Mouse (Mus musculus): ENCODE measurements around the gene Col23a1.
A peak's percentile ranks its signal among the peaks of the same experiment; 100 is the strongest.

The Col23a1 gene

DNA sequence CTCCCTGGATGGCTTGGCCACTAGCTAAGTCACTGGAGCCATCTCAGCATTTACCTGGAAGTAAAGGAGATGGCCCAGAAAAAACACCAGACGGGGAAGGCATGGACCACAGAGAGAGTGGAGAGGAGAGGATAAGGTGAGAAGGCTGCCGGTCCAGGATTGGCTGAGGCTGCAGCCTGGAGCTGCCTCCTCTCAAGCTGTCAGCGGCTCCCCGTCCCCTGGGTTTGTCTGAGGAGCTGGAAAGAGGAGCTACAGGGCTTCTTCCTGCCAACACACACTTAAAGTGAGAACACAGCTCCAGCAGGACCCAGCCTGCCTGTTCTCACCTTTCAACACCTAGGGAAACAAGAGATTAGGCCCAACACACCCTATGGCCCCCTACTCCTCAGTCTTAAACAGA lies 168.9 kb downstream of the Col23a1 start:
- TF ChIP-seq GATA4 (IDR thresholded peaks at IDR 0.05; ENCODE audit: insufficient replicate concordance, low read length), result no peak

DNA sequence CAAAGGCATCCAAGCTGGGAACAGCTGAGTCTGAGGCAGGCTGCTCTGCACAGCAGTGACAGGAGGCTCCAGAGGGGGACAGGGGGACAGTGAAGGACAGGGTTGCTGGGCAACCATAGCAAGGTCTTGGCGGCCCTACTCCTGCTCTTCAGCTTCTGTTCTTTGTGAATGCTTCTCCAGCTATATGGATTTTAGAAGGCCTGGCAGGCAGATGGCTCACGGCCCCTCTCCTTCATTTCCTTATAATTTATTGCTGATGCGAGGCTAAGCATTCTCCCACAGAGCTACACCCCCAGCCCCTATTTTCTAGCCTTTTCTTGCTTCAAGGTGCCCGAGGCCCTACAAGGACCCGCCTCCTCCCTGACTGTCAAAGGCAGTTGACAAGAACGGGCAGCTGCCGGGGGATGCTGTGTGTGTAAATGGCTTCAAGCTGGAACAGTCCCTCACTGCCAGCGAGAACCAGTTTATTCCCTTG lies 169.9 kb downstream of the Col23a1 start:
- TF ChIP-seq GATA4 (IDR thresholded peaks at IDR 0.05; ENCODE audit: insufficient replicate concordance, low read length), result no peak

DNA sequence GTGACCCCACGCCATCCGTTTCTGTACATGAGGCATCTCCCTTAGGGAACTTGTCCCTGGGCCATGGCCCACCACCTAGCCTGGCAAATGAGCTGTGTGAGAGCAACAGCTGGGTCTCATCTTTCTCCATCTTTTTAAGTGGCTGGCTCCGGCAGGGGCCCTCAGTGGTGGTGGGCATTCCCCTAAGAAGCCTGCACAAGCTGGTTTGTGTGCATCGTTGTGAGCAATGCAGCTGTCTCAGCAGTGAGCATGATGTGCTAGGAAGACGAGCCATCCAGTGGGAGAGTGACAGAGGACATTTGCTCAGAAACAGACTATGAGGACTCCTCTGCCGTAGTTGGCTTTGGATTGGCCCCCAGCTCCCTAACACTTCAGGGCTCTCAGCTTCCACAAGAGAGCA lies 179.0 kb downstream of the Col23a1 start:
- TF ChIP-seq GATA4 (IDR thresholded peaks at IDR 0.05; ENCODE audit: insufficient replicate concordance, low read length), result no peak

DNA sequence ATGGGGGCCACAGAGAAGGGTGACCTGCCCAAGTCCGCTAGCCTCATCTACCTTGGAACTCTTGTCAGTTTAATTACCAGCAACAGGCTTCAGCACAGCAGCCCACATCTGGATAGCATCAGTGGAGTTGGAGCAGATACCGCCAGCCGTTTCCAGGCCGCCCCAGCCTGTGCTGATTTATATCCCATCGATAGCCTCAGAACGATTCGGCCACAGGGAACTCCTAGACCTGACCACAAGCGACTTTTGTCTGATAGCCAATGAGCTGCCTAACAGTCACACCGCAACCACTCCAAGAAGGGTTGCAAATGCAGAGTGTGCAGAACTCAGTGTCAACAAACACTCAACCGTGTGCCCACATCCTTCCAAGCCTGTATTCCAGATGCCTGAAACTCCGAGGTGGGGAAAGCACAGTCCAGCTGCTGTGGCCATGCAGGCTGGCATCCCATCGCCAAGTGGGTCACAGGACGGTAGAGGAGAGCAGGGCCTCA lies 179.7 kb downstream of the Col23a1 start:
- TF ChIP-seq GATA4 (IDR thresholded peaks at IDR 0.05; ENCODE audit: insufficient replicate concordance, low read length), result no peak

DNA sequence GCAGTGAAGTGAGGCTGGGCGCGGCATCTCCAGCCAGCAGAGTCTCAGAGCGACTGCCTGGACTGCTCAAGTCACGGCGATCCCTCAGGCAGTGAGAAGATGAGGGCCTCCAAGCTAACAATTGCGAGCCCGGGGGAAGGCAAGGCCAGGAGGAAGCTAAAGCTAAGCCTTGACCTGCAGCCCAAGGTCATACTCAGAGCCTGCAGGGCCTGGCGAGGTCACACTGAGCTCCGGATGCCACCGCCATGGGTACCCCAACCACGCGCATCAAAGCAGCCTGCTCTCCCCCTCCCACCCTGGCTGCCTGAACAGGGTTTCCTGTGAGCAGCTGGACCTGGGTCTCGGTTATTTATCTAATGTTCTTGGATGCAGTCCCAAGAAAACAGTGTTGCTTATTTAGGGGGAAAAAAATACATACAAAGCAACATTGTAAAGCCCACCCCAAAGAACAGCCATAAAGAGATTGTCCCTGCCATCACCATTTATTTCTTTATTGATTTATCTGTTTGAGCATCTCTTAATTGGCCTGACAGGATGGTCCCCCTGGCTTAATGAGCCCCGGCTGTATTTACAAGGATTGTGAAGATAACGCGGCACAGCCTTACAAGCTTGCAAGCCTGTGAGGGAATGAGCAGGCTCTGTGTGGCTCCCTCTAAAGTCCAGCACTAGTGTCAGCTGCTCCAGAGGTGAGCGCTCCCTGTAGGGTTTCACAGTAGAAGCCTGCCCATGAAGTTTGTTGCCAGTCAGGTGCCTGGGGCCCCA lies 180.8 kb downstream of the Col23a1 start:
- no peak for TF ChIP-seq GATA4 (IDR thresholded peaks at IDR 0.05; ENCODE audit: insufficient replicate concordance, low read length)

DNA sequence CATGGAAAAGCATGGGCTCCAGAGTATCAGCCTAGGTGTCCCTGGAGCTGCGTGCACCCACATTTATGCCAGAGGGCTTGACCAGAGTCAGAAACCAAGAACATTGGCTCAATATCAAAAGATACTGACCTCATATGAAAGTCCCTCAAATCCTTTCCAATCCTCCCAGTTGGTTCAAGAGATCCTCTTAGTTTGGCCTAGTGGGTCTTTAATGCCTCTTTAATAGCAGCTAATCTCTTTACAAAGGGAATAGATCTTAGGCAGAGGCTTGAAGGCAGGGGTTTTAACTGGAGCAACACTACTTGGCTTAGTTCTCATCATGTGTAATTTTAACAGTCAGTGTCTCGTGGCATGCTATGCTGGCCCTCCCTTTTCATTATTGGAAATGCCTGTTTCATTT lies 184.0 kb downstream of the Col23a1 start:
- no peak for TF ChIP-seq GATA4 (IDR thresholded peaks at IDR 0.05; ENCODE audit: insufficient replicate concordance, low read length)

DNA sequence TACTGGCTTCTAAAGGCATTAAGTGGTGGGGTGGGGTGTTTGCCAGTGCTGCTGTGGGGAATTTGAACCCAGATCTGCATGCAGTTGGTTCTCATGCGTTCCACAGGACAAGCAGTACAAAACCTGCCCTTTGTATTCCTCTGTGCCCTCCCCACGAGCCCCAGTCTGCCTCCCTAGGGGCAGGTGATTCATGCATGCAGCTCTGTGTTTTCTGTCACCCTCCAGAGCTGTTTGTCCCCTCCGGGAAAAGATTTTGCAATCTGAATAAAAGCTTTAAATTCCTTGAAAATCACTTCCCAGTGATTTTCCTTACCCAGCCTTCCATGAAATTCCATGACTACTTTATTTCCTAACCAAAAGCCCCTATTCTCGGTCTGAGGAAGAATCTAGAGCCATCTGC lies 186.8 kb downstream of the Col23a1 start:
- TF ChIP-seq GATA4 (IDR thresholded peaks at IDR 0.05; ENCODE audit: insufficient replicate concordance, low read length), result no peak

DNA sequence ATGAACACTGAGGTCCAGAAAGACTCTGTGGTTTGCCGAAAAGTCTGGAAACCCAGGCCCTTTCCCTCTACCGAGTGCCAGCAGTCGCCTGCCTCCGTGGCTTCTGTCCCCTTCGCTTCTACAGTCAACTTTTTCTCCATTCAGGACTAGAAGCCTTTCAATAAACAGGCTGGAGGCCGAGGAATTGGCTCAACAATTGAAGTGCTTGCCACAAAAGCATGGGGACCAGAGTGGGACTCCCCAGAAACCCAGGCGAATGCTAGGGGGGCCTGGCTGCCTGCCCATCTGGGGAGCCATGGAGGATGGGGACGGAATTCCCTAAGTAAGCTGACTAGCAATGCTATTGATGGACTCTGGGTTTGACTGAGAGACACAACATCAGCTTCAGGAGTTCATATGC lies 187.9 kb downstream of the Col23a1 start:
- TF ChIP-seq GATA4 (IDR thresholded peaks at IDR 0.05; ENCODE audit: insufficient replicate concordance, low read length), result no peak

DNA sequence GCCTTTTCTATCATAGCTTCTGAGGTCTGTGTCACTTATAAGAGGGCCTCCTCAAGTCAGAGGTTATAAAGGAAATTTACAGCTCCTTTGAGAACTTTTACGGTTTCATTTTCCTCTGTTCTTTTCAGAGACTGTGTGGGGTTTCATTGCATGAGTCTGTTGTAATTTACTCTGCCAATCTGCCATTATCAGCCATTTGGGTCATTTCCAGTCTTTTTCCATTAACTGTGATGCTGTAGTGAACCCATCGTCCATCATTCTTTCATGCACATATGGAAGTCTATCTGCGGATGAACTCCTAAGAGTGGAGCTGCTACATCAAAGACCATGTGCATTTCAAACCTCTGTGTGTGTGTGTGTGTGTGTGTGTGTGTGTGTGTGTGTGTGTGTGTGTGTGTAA lies 192.5 kb downstream of the Col23a1 start:
- no peak for TF ChIP-seq GATA4 (IDR thresholded peaks at IDR 0.05; ENCODE audit: insufficient replicate concordance, low read length)

DNA sequence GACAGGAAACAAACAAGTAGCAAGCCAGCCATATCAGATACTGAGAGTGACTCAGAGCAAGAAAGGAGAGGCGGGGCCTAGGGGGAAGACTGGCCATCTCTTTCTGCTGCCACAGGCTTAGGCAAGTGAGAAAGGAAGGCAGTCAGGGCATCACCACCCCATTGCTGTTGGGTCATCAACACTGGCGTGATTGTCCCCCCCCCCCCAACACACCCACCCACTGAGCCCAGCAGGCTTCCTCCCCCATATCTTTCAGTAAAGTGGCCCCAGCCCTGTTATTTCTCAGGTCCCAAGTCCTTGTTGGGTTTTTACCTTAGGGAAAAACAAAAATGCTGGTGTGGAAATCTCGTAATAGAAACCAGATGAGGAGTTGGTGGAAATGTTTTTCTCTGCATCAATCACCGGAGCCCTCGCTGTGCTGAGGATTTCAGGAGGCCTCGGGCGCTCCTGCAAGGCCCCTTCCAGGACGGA lies 195.4 kb downstream of the Col23a1 start:
- no peak; the same call in 1 of the 2 replicates for TF ChIP-seq GATA4 (IDR thresholded peaks at IDR 0.05; ENCODE audit: insufficient replicate concordance, low read length)

DNA sequence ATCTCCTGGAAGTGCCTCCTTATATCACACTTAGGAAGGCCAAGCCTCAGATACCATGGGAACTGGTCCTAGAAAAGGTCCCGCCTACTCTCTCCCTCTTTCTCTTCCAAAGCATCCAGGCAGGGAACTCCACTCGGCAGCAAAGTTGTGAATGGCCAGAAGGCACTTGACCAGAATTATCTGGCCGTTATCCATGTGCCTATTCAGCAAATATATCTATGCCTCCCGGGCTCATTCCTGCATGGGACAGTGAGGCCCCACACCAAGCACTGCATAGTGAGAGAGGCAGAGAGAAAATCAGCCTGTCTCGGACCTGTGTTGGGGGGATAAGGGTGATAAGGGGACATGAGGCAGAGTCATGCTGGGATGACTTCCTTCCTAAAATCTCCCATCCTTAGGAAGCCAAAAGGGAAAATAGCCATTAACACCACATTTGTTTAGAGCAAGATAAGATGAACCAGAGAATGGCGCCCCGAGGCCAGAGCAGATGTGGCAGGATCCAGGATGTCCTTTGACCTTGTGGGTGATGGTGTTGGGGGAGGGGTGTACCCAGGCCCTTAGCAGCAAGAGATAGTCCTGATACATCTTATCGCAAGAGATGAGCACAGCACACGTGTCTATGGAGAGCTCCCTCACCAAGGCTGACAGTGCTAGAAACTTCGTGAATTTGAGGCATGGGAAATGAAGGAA lies 196.2 kb downstream of the Col23a1 start:
- TF ChIP-seq GATA4 (IDR thresholded peaks at IDR 0.05; ENCODE audit: insufficient replicate concordance, low read length), result peak; percentile 79; the same call in 1 of the 2 replicates

DNA sequence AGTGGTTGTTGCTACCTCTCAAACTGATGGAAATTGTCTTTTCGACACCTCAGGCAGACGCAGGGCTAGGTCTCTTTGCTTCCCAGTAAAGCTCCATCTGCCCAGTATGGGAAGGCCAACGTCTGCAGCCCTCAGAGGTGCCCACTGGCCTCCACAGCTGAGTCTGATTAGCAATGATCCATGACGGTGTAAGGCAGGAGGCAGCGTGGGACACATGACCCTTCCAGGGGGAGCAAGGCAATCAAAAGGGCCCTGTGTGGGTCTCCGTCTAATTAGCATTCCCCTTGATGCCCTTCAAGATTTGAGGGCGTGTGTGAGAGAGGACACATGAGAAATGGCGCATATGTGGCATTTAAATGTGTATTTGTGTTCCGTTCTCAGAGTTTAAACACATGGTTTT lies 199.1 kb downstream of the Col23a1 start:
- no peak for TF ChIP-seq GATA4 (IDR thresholded peaks at IDR 0.05; ENCODE audit: insufficient replicate concordance, low read length)

DNA sequence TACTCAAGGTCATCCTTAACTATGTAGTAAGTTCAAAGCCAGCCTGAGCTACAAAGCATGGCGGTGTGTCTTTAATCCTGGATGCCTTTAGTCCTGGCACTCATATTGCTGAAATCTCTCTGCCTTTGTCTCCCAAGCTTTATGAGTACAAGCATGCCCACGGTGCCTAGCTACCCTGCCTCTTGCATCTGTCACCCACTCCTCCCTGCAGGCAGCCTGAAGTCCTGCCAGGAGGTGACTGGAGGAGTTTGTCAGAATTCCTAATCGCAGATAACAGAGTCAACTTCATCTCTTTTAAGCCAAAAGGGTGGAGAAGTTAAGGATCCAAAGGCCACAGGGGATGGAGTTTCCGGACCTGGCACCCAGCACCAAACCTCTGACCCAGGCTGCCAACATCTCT lies 203.7 kb downstream of the Col23a1 start:
- TF ChIP-seq GATA4 (IDR thresholded peaks at IDR 0.05; ENCODE audit: insufficient replicate concordance, low read length), result no peak

DNA sequence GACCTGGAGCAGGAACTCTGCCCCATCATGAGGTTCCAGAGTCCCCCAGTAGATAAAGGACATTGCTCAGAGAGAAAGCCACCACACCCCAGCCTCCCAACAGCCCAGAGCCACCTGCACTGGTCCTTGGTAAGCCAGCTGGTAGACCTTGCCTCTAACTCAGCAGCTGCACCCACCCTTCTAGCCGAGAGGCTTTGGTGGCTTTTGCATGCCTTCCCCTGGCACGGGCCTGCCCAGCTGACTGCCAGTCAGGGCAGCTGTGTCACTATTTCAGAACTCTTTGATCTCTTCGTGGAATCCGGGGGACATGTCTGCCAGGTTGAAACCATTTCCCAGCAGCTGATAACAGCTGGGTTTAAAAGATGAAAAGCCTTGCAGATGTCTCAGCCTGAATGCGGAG lies 204.5 kb downstream of the Col23a1 start:
- TF ChIP-seq GATA4 (IDR thresholded peaks at IDR 0.05; ENCODE audit: insufficient replicate concordance, low read length), result no peak

DNA sequence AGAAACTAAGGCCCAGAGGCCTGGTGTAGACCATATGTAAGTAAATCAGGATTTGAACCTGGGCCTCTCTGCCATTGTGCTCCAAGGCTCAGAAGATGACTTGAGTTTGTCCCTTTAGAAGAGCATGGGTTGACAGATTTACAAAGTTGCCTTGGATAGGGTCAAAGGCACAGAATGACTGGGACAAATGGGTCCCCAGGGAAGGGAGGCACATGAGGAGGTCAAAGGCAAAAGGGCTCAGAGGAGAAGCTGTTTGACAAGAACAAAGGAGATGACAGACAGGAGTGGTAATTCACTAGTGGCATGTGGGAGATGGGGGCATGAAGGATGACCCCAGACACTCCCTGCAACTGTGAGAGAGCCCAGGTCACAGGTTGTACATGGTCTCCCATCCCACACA lies 210.1 kb downstream of the Col23a1 start:
- TF ChIP-seq GATA4 (IDR thresholded peaks at IDR 0.05; ENCODE audit: insufficient replicate concordance, low read length), result no peak

DNA sequence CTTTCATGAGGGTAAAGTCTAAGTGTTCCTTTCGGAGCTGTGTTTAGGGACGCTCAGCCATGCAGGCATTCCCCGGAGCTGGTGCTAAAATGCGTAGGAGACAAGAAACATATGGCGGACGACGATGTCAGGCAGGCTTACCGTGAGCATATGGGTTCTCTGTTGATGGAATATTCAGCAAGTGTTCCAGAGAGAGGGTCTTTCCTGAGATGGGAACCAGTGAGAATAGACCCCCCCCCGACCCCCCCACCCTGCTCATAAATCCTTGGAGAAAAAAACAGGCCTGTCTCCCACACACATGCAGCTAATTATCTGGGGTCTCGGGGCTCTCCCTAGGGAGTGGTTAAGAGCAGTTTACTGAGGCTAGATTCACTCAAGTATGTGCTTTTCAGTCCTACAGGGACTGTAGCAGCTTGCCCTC lies 212.7 kb downstream of the Col23a1 start:
- no peak for TF ChIP-seq GATA4 (IDR thresholded peaks at IDR 0.05; ENCODE audit: insufficient replicate concordance, low read length)
